Mouse (Mus musculus) MN1 (cell line): ENCODE measurements at regions not wholly inside any gene's neighbourhood (a gene's known extent, or its start where the extent isn't known, plus 50 kb on each side); places are given as distances from the start of the nearest gene placed in this dataset.

Experiments
- DNase-seq: peaks from one replicate; pipeline ENCODE4 v3.0.0-alpha.2; 2016; ENCODE audit warnings: low spot score

GRCm38 (mm10) chr16:93189412-93189811 lies 363.5 kb upstream of the Runx1 start:
- no peak for DNase-seq

- DNase-seq, result no peak
Observed at GRCm38 (mm10) chr16:93186554-93186953, 360.6 kb upstream of the Runx1 start.

GRCm38 (mm10) chr16:93182656-93183055 lies 356.7 kb upstream of the Runx1 start:
- DNase-seq, result no peak

GRCm38 (mm10) chr16:93181497-93181896 lies 355.5 kb upstream of the Runx1 start:
- DNase-seq, result no peak

GRCm38 (mm10) chr16:93180213-93180612 lies 354.3 kb upstream of the Runx1 start:
- DNase-seq, result no peak

GRCm38 (mm10) chr16:93166667-93167066 lies 340.7 kb upstream of the Runx1 start:
- DNase-seq, result no peak

- no peak for DNase-seq
Observed at GRCm38 (mm10) chr16:93158526-93159226, 332.7 kb upstream of the Runx1 start.

- DNase-seq, result no peak
Observed at GRCm38 (mm10) chr16:93153545-93154329, 327.8 kb upstream of the Runx1 start.

GRCm38 (mm10) chr16:93152765-93153489 lies 327.0 kb upstream of the Runx1 start:
- no peak for DNase-seq

- no peak for DNase-seq
Observed at GRCm38 (mm10) chr16:93152057-93152456, 326.1 kb upstream of the Runx1 start.

GRCm38 (mm10) chr16:93151652-93152051 lies 325.7 kb upstream of the Runx1 start:
- DNase-seq, result no peak

- DNase-seq, result no peak
Observed at GRCm38 (mm10) chr16:93150451-93150850, 324.5 kb upstream of the Runx1 start.

- no peak for DNase-seq
Observed at GRCm38 (mm10) chr16:93147525-93148222, 321.7 kb upstream of the Runx1 start.

GRCm38 (mm10) chr16:93146812-93147211 lies 320.9 kb upstream of the Runx1 start:
- DNase-seq, result no peak

- DNase-seq, result no peak
Observed at GRCm38 (mm10) chr16:93145617-93146016, 319.7 kb upstream of the Runx1 start.

- no peak for DNase-seq
Observed at GRCm38 (mm10) chr16:93144033-93144432, 318.1 kb upstream of the Runx1 start.

GRCm38 (mm10) chr16:93143164-93143563 lies 317.2 kb upstream of the Runx1 start:
- DNase-seq, result no peak

- no peak for DNase-seq
Observed at GRCm38 (mm10) chr16:93141967-93142366, 316.0 kb upstream of the Runx1 start.

GRCm38 (mm10) chr16:93140535-93141110 lies 314.7 kb upstream of the Runx1 start:
- DNase-seq, result no peak

- DNase-seq, result no peak
Observed at GRCm38 (mm10) chr16:93137249-93137648, 311.3 kb upstream of the Runx1 start.

GRCm38 (mm10) chr16:93131404-93131803 lies 305.5 kb upstream of the Runx1 start:
- no peak for DNase-seq

GRCm38 (mm10) chr16:93130622-93131021 lies 304.7 kb upstream of the Runx1 start:
- DNase-seq, result no peak
